Mouse (Mus musculus): ENCODE measurements around the gene Myo9b.
"Not testable (repeated sequence)": the region's sequence is repeated elsewhere in the genome, so short reads cannot be mapped to it uniquely, and the experiment has no call there.

- not testable (repeated sequence) for TF ChIP-seq CTCF (IDR thresholded peaks at IDR 0.05; ENCODE audit: low read depth, low read length); POLR2AphosphoS5 (IDR thresholded peaks at IDR 0.05; ENCODE audit: insufficient replicate concordance, low read depth, low read length); GATA1 (IDR thresholded peaks at IDR 0.05; ENCODE audit: borderline replicate concordance, low read length); GATA2 (IDR thresholded peaks at IDR 0.05; ENCODE audit: borderline replicate concordance, low read depth, low read length); TAL1 (conservative IDR thresholded peaks at IDR 0.05; ENCODE audit: low read depth, low read length)
These were observed 46.1 kb downstream of the Myo9b start for GRCm38 (mm10) chr8:71318610-71319009.

All from G1E (cell line).